Mouse (Mus musculus): ENCODE measurements around the gene Gm4952.

- TF ChIP-seq CTCF (IDR thresholded peaks at IDR 0.05; ENCODE audit: borderline replicate concordance, insufficient read depth, low read depth, low read length): no peak
- no peak for TF ChIP-seq POLR2A (IDR thresholded peaks at IDR 0.05; ENCODE audit: borderline replicate concordance, insufficient read depth, low read length)
Observed at GRCm38 (mm10) chr19:12638049-12638448, 38.3 kb downstream of the Gm4952 start.

Measured in cerebellum, adult 2 months (tissue).